Mouse (Mus musculus) MEL-GATA-1-ER (cell line): ENCODE data around the gene Diaph3.
"Not testable (repeated sequence)": the region's sequence is repeated elsewhere in the genome, so short reads cannot be mapped to it uniquely, and the experiment has no call there.

ENCODE experiments used
- DNase-seq: peaks from one replicate; pipeline ENCODE4 v3.0.0-alpha.2; 2012; ENCODE audit warnings: low read depth; ENCODE audit errors: extremely low read depth

Diaph3 gene

DNA sequence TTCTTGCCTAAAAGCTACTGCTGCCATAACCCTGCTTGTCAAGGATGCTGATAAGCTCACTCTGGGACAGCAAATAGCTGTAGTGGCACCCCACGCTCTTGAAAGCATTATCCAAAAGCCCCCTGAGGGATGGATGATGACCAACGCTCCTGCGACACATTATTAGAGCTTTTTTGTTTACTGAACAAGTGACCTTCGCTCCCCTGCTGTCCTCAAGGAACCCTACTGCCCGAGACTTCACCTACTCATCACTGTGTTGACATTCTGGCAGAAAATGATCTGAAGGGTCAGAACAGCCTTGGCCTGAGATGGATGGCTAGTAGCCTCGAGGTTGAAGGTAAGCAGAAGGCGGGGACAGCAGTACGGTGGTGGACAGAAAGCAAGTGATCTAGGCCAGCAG is 56.1 kb downstream of the Diaph3 start:
- DNase-seq, result not testable (repeated sequence)

DNA sequence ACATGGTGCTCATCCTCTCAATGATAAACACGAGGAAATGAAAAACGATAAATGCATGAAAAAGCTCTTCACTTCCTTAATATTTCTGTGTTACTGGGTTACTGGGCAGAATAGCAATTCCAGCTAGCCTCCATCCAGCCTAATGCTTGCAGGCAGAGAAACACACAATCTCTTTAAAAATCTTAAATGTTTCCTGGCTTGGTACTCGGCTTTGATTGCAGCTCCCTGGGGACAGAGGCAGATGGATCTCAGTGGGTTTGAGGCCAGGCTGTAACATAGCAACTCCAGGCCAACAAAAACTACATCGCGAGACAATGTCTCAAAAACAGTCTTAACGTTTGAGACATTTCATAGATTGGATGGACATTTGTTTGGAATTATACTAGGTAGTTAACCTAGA is 57.1 kb downstream of the Diaph3 start:
- DNase-seq, result no peak

DNA sequence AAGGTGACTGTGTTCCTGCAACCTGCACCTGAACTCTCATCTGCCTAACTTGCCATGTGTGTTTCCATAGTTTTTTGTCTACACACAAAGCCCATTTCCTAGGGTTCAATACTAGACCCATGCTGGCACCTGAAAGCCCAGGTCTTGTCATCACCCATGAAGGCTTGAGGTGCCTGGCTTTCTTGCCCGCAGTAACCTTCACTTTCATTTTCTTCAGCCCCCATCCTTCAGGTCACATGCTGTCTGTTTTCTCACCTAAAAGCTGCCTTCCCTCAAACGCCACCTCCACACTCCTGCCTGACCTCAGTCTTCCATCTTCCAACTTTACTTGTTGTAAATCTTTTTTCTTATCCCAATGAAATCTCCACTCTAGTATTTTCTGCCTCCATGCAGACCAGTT is 61.3 kb downstream of the Diaph3 start:
- DNase-seq, result no peak

DNA sequence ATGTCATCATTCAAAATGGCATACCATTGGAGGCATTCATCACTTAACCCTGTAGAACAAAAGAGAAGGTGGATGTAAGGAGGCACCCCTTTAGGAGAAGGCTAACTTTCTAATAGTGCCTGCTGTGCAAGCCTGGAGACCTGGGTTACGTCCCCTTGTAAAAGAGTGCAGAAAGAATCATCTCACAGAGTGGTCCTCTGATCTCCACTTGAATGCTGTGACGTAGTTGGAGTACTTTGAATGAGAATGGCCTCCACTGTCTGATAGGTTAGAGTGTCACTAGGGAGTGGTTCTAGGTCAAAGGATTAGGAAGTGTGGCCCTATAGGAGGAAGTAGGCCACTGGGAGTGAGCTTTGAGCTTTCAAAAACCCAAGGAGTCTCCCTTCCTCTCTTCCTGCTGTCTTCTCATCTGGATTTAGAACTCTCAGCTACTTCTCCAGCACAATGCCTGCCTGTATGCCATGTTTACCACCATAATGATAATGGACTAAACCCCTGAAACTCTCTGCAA is 66.0 kb downstream of the Diaph3 start:
- no peak for DNase-seq

DNA sequence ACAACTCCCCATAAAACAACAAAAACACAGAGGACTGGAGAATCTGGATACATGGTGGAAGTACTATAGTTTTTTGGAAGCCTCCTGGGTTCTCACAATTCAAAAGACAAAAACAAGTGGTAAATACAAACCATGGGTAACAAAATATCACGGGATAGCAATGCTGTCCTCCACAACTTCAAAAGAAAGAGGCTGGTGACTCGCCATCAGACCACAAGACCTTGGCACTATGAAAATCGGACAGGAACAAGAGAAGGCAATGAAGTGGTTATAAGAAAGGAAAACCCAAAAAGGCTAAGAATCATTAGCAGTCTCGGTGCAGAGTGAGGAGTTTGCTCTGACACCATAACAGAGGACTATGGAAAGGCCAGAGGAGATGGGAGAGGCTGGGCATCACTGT is 76.8 kb downstream of the Diaph3 start:
- DNase-seq, result no peak

DNA sequence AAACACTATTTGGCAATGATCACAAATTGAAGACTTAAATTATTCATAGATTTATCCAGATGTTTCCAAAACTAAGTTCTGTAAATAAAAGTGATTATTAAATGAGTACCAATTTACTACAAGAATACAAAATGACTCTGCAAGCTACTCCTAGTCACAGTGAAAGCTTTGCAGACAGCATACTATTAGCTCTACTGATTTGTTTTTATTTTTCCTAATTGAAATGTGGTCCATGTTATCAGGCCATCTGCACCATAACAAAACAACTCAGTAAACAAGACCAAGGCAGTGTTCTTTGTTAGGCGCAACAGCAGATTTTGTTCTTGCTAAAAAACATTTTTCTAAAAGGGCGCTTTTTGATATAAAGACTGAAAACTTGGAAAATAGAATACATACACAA is 84.9 kb downstream of the Diaph3 start:
- DNase-seq, result no peak

DNA sequence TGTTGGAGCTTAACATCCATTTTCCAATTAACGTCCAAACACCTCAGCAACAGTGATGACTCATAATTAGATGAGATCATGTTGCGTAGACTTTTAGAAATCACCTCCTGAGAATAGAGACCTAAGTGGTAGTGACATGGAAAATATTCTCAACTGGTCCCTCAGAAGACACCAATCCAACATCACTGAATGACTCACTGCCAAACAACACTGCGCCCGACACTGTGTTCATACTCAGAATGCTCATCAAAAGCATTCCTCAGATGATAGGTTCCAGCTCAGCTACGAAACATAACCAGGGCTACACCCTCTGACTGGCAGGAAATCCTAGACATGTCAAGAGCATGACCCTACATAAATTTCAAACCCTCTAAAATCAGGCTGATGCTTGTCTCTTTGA is 89.8 kb downstream of the Diaph3 start:
- no peak for DNase-seq

DNA sequence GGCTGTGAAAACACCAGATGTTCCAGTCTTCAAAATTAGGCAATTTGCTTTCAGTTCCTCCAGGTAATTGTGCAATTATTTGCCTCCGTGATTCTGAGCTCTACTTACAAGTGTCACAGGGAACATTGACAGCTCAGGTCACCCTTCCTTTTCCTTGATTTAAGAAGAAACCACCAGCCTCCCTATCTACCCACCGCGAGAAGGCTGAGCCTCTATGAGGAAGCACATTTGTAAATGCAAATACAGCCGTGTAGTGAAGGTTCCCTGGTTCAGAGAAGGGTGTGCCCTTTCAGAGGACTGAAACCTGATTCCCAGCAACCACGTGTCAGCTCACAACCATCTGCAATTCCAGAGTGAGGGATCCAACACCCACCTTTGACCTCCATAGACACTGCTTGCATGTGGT is 96.6 kb downstream of the Diaph3 start:
- DNase-seq, result no peak

DNA sequence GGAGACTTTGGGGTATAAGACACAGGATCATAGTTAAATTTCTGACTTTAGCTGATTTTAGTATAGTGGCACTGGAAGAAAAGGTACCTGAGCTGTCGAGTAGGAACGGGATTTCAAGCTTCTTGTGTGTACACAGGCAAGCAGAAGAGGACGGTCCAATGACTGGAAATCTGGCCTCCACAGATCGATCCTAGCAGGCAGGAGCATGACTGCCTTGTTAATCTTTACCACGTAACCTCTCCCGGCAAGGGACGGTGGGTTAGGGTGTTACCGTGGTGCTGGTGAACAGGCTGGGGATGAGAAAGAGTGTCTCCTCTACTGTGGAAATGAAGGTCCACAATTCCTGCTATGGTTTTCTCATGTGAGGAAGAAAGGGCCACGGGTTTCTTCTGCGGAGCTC is 120.8 kb downstream of the Diaph3 start:
- DNase-seq, result no peak

DNA sequence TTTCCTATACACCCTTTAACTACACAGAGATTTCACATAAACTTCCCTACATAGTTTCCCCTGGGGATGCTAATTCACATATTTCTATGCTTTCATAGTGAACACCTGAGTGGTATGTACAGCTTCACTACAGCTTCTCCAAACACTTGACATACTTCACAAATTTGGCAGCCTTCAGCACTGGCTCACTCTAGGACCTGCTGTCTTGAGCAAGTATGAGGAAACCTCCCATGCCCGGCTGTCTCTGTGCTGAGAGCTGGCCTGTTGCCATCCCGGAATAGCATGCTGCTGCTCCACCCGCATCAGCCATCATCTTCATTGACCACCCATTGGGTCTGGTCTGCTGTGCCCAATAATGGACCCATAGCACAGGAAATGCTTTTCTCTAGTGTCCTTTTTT is 121.3 kb downstream of the Diaph3 start:
- no peak for DNase-seq

DNA sequence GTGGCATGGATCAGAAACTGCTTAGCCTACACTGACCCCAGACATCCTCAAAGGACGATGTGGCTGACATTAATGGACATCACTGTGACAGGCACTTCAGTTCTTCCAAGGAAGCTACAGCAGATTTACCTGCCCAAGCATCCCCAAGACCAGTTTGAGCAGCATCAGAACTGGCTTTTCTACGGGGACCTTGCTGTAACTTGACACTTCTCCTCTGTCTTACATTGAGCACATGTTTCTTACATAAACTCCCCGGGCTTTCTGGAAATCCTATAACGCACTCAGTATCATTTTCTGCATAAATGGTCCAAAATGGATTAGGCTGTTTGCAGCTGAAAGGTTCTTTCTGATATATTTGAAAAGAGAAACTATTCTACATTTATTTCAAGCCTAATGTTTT is 143.7 kb downstream of the Diaph3 start:
- no peak for DNase-seq

DNA sequence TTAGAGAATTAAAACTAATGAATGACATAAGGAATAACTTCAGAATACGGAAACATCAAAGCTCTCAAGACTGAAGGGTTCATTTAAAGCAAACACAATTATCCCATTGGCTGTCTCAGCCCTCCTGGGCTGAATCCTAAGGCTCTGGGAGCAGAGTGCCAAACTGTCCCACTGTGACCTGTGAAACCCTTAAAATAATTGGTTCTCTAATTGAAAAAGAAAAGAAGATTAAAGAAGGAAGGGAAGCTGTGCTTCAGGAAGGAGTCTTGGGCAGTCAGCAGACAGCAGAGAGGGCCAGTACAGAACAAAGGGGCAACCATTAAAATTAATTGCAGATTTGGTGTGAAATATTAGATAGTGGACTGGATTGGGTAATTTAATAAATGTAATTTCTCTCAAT is 189.9 kb downstream of the Diaph3 start:
- no peak for DNase-seq

DNA sequence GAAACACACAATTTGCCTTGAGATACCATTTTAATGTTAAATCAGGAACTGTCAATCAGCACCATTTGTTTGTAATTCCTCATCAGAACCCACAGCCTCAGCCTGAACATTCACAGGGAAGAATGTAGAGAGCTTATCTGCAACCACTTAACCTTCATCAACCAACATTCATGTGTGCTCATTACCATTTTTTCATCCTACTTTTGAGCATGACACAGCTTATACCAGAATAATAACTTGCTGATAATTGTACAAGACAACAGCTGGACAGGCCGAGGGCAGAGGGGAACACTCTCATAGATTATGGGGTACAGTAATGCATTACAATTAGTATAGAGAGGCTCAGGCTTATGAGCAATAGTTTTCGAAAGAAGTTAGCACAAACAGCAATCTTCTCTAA is 203.1 kb downstream of the Diaph3 start:
- no peak for DNase-seq

DNA sequence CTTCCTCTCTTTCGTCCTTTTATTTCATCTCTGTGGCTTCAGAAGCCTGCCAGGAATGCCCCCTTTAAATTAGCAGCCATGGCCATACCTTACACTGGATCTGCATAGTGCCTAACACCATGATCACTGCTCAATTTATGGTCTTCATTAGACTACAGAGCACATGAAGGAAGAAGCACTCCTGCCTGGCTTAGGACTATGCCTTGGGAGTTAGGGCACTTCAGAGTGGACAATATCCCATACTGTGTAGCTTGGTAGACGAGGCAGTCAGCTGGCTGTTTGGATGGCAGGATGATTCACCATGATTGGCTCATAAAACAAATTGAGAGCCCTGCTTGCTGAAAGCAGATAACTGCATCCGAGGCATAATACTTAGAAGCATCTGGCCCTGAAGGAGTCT is 204.6 kb downstream of the Diaph3 start:
- DNase-seq, result no peak

DNA sequence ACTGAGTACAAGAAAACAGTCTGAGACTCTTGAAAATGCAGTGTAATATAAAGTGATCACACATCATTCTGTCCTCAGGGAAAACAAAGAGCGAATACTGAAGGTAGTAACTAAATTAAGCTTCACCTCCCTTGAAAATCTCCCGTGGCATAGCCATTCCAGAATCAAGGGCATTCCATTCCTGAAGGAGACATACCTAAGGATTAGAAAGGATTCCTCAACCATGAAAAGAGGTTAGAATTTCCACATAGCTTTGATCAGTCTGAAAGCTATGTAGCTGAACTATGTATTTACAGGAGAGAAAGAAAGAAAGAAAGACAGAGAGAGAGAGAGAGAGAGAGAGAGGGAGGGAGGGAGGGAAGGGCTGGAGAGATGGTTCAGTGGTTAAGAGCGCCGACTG is 210.3 kb downstream of the Diaph3 start:
- no peak for DNase-seq

DNA sequence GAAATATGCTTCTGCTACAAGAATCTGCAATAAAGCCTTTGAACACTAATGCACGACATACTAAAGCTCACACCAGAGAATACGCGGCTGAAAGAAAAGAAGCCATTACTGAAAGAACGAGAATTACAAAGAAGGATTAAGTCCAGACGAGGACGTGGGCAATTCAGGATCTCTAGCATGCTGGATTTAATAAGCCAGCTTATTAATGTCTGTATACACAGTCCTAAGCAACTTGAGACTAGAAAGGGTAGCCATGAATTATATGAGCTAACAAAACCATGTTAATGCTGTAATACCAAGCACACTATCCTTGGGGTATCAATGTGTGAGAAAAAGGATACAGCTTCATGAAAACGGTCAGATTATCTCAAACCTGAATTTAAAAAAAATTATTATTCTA is 214.2 kb downstream of the Diaph3 start:
- no peak for DNase-seq

DNA sequence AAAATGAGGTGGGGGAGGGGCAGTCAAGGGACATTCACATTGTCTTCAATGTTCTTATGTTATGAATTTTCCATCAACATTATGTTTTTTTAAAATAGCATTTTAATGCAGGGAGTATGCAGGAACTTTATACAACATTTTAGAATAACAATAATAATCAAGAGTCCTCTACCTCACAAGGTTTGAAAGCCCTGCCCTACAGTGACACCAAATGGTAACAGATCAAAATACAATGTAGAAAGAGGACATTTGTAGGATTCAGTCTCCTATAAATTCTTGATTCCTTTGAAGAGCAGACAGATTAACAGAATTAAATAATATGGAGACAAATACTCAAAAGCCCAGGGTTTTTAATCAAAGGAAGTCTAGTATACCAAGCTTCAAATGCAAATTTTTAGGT is 242.1 kb downstream of the Diaph3 start:
- DNase-seq, result no peak

DNA sequence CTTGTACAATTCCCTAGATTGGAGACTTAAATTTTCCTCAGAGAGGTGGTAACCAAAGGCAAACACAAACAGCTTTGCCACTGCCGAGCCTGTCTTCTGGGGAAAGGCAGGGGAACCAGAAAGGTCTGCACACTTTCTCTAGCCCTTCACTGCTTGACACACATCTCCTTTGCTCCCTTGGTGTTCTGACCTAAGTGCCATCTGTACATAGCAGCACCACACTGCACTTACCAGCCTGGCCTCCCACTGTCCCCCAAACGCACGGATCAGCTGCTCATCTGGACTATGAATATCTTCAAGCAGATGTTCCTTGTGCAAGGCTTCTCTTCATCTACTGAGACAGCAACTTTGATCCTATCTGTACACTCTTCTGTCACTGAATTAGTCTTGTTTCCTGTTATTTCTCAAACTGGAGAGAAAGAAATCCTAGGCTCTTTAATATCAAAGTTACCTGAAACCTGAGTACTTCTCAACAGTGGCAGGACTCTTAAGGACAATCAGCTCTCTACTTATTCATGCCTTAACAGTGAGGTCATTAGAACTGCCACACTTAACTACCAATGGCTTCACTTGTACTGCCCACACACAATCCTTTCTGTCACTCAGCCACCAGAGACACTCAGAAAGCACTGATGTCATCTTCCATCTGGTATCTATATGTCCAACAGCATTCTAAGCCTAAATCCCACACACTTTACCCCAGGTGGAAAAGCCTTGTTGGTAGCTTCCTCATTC is 251.8 kb downstream of the Diaph3 start:
- no peak for DNase-seq

DNA sequence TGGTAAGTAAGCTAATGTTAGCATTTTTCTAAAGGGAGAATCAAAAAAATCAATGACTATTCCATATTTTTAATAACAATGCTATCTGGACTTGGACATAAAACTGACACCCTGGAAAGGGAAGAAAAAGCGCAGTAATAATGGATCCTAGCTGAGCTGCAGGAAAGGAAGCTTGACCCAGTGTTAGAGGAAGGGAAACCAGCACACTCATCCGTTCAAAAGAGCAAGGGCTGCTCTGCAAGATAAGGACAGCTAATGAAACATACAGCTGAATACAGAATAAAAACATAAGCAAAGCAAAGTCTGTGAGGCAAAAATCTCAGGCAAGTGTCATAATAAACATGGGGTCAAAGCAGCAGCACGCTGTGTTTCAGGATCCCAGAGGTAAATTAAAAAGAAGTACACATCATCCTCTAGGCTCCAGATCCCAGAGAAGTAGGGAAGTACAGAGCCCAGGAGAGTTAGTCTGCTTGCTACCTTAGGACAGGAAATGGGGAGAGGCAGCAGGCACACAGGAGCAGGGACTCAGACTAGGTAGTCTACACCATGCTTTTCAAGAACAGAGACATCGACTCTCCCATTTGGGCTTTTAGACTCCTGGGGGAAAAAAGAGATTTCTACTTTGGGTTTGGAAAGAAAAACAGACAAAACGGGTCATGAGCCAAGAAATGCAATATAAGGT is 255.5 kb downstream of the Diaph3 start:
- no peak for DNase-seq

DNA sequence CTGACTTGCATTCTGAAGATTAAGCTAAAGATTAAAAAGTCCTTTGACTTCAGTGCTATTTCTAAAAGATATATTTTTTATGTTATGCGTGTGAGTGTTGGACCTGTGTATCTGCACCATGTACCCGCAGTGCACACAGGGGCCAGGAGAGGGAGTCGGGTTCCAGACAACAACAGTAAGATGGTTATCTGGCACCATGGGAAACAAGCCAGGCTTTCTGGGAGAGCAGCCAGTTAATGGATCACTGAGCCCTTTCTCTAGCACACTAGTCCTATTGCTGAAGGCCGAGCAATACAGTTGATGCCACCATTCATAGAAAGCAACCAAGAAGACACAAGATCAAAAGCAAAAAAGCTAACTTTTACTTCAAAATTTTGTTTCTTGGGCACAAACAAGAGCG is 271.5 kb downstream of the Diaph3 start:
- DNase-seq, result no peak

DNA sequence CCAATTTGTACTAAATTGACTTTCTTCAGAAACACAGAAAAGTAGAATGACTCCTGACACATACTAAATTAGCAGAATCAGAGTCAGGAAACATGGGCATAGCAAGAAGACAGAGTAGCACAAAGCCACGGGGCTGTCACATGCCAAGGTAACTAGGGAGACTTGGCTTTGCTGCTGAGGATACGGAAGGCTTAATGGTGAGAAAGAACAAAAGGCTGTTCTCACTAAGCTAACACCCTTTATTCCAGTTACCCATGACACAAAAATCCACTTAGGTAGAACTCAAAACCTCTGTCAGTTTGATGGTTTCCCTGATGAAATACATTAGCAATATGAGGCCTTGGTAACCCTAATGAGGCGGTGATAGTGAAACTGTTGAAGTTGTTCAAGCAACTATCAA is 273.9 kb downstream of the Diaph3 start:
- DNase-seq, result no peak

DNA sequence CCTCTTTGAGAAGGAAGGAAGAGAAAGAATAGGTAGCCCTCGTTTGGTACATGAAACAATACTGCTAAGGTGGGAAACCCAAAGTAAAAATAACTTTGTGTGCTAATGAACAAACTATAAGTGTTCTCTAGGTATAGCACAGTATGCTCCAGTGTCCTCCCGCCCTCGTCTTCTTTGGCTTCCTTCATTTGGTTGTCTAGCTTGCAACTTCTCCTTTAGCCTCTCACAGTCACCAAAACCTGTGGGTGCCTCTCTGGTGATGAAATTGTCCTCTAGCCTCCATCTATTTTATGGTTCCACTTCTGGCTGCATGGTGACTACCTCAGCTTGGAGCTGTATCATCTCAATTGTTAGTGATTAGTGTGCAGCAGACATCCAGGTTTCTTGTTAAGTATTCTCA is 277.0 kb downstream of the Diaph3 start:
- no peak for DNase-seq

DNA sequence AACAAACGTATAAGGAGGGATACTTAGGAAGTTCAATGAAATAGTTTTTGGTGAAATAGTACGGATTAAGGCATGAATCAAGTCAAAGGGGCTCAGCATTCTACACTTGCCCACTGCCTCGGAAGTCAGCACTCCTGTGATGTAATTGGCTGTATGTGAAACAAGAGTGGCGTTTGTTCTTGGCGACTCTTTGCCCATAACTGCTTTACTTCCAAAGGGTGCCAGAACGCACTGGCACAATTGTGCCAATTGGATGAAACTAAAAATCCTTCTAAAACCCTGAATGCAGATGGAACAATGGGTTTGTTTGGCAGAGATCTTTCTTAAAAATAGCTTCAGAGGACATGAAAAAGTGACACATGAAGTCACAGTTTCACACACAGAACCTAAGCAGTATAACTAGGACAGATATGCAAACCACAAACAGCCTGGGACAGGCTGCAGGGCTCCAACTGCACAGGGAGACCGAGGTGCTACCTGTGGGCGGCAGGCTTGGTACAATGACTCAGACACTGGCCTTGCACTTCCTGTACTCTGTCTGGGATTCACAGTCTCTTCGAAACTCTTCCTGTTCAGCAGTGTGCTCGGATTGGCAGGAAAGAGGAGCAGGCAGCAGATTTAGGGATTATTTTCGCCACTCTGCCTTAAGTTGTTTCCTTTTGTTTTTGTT is 279.6 kb downstream of the Diaph3 start:
- DNase-seq, result no peak
